Mouse (Mus musculus) testis, postnatal 10 days (tissue): ENCODE results near the gene Rbp3.

Experiments used
- DNase-seq: peaks from one replicate; pipeline ENCODE4 v3.0.0; 2021; ENCODE audit warnings: low spot score

Gene Rbp3

DNA sequence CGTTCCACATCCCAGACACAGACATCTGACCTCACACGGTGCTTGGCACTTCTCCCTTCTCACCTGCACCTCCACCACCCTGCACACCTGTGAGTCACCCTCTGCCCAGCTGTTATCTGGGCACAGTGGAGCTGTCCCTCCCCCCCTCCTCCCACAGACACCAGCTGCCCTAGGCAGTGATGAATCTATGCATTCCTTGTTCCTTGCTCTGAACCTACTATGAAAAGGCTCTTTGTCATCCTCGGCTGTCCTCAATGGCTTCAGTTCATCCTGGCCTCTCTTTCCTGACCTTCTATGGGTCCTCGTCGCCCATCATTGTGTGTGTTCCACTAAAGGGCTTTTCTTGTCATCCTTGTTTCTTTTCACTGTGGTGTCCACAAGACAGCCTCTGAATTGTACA, 20.9 kb downstream of the Rbp3 start:
- DNase-seq = no peak

DNA sequence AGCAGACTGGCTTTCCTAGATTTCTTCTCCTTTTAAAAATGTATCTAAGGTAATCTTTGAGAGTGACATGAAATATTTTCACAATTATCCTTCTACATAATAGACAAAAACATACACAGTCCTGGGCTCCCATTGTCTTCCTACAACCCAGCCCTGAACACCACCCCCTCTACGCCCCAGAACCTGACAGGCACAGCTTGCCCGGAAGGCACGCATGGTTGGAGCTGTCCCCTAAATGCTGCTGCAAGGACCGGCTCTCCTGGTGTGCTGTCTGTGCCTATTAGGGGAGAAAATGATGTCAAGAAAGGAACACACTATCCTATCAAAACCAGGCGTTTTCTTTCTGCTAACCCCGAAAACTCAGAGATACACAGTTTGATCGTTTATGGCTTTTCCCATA, 23.9 kb downstream of the Rbp3 start:
- no peak for DNase-seq

DNA sequence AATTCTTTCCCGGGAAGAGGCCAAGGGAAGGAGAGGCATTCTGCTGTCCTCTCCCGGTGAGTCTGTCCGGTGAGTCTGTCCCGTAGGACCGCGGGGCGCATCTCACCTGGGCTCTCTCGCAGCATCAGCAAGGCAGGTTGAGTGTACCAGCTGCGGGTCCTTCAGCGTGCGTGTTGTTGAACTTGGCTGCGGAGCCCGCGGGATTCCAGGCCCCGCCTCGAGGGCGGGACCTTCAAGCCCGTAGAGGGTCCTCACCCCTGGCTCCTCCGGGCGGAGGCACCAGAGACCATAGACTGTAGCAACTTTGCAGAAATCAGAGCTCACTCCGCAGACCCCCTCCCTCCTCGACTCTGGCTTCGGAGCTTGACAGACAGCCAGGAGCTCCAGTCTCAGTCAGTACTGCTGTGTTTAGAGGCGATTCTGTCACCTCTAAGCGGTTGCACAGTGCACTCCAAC, 24.8 kb downstream of the Rbp3 start, which contains the start of gene Zfp488:
Gene Zfp488, minus strand, starts transcription at position 161 of the 456 bp plus-strand sequence.
- DNase-seq = no peak

DNA sequence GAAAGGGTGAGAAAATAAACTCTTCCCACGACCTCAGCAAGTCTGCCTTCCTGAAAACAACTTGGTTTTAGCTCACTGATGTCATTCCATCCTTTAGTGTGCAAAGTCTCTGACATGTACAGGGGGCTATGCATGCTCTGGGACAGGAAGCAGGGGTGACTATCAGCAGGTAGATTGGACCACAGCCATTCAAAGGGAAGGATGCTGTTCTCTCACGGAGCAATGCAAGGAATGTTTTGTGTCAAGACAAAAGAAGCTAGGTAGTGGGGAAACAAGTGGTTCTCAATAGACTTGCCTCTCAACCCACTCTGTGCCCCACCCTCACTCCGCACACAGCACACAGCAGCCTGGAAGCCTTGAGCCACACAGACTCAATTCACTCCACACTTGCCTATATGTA, 35.4 kb downstream of the Rbp3 start:
- peak; percentile 13 for DNase-seq

DNA sequence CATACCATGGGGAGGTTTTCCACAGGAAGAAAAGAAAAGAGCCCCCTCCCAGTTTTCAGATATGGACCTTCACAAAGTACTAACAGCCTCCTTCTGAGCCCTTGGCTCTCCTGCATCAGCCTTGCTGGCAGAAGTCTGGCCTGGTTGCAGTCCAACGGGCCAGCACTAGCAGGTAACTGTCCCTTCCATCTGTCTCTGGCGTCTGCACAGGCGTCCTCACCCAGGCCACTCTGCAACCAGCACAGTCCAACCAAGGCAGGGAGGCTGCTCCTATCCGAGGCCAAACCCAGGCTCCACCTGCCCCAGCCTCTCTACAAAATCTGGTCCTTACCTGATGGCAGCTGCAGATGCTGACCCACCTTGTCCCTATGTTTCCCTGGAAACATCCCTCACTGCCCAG, 38.2 kb downstream of the Rbp3 start:
- peak; percentile 31 for DNase-seq

DNA sequence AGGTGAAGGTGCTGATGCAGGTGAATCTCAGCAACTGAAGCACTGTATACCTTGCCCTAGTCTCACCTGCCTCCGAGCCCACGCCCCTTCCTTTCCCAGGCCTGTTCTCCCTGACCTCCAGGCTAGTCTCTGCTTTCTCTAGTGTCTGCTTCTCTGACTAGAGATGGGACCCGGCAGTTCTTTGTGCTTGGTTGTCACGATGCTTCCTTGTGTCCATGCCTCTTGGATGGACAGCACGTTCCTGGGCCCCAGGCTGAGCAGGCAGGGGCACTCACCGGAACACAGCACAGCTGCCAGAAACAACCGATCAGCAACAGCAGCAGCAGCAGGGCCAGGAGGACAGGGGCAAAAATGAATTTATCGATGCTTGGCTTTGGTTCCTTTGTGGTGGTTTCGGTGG, 39.2 kb downstream of the Rbp3 start:
- DNase-seq = no peak

DNA sequence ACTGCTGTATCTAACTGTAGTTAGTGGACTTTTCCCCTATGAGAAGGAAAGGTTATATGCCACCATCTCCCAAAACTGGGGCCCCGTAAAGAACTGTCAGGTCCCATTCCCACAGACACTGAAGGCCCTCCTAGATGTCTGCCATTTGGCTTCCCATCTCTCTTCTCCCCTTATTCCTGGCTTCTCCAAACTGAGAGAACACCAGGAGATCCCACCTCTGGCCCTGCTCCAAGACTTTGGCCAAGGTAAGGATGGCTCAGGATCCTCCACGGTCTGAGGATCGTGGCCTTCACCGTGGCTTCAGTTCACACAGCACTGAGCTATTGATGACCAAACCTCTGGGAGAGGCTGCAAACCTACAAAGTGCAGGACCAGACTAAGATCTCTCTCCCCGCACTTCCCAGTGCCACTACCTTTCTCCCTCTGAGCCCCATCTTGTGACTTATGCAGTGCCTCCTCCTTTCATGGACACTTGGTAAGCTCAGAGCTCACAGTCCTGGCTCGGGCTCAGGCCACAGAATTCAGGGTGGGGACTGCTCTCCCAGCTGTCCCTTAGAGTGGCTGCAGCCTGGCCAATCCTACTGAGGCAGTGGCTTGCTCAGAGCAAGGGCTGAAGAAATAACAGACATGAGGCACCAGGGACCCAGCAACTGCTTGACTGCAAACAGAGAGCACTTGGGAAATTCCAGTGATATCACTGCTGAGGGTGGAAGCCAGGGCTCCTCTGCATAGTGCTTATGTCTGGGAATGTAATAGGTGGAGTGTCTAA, 39.9 kb downstream of the Rbp3 start:
- no peak for DNase-seq

DNA sequence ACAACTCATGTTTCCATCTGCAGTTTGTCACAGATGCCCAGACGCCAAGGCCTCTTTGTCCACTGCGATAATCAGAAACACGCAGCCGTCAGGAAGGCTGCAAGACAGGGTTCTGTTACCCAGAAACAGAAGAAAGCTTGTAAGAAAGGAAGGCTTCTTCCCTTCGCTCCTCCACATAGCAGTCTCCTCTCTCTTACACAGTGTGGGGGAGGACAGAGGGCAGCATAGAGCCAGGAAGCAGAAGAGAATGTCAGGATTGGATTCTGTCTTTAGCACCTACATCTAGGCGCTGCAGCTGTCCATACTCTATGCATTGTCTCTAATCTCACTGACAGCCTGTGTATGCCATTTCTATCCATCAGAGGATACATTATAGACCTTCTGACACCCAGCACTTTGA, 43.6 kb downstream of the Rbp3 start:
- peak; percentile 15 for DNase-seq

DNA sequence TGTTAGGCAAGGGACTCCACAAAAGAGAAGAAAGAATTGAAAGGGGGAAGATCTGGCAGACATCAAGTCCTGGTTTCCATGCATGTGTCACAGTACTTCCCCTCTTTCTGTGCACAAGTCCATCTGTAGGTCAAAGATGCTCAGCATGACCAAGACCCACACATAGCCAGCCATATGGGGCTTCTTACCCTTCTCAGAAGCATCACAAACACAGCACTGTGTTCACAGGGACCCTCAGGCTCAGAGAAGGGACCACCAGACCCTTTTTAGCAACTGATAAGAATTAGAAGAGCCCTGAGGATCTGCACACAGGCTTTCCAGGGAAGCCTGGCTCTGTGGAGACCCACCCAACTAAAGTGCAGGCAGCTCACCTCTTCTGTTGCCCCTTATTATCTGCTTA, 46.3 kb downstream of the Rbp3 start:
- peak; percentile 10 for DNase-seq

DNA sequence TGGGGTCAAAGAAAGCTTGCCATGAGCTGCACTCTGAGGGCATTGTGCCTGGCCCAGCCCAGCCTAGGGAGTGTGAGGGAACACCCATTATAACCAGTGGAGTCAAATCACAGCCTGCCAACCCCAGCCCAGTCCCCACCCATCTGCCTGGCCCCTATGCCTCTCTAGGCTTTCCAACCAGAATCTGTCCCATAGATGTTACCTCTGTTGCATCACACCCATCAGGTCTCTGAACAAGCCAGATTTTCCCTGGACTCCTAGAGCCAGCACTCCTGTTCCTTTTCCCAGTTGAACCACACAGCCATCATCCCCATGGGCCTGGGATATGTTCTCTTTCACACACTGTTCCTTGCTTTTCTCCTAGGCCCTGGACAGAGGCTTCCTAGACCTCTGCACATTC, 47.6 kb downstream of the Rbp3 start:
- peak; percentile 32 for DNase-seq

DNA sequence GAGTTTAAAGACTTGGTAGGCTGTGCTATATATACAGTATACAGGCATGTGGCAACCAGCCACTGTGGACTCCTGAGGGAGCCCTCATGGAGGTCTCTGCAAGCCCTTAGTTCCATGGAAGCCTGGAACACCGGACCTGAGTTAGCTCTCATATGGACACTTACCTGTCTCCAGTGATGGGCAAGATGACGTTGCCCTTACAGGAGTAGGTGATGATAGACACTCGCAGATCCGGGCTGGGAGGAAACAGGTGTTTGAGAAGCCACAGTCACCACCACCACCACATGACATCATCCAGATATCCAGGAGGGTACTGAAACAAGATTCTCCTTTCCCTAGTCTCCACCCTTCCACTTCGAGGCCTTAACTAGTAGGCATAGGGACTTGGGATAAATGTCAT, 48.6 kb downstream of the Rbp3 start:
- DNase-seq = peak; percentile 16
